Mouse (Mus musculus): ENCODE measurements around the gene Cerkl.

GRCm38 (mm10) chr2:79315108-79315507 lies 141.5 kb downstream of the Cerkl start:
- TF ChIP-seq CTCF (IDR thresholded peaks at IDR 0.05; ENCODE audit: insufficient read depth, low read length) = no peak
- TF ChIP-seq POLR2A (IDR thresholded peaks at IDR 0.05; ENCODE audit: borderline replicate concordance, extremely low read depth, low read depth, low read length) = no peak

All from lung, adult 2 months (tissue).